Mouse (Mus musculus) neural tube, embryonic 12.5 days (tissue): ENCODE results near the gene Cep41. TPM values are rescaled to one million over a fixed set of nuclear protein-coding genes. Genes with fewer than 3 reads are reported as not detected.

Experiments used
- ATAC-seq: fragments of 200-750 bp; cut with Nextera tagmentation; 2 replicates; pipeline ENCODE4 v1.8.0; 2017; ENCODE audit warnings: low read depth, mild to moderate bottlenecking, moderate TSS enrichment, moderate library complexity; ENCODE audit not compliant: low FRiP score
- H3K27ac ChIP-seq: fragments of 300-500 bp; sonication (generic); 2 replicates; pipeline ENCODE4 v1.5.1; 2016
- H3K27me3 ChIP-seq: fragments of 300-500 bp; sonication (generic); replicated peaks from 2 replicates; pipeline ENCODE4 v1.6.1; 2016; ENCODE audit warnings: mild to moderate bottlenecking
- H3K36me3 ChIP-seq: fragments of 300-500 bp; sonication (generic); 2 replicates; pipeline ENCODE4 v1.6.1; 2016; ENCODE audit warnings: mild to moderate bottlenecking
- H3K4me1 ChIP-seq: fragments of 300-500 bp; sonication (generic); 2 replicates; pipeline ENCODE4 v1.6.1; 2016
- H3K4me2 ChIP-seq: fragments of 300-500 bp; sonication (generic); replicated peaks from 2 replicates; pipeline ENCODE4 v1.6.1; 2016; ENCODE audit warnings: mild to moderate bottlenecking
- H3K4me3 ChIP-seq: fragments of 300-500 bp; sonication (generic); 2 replicates; pipeline ENCODE4 v1.5.1; 2016
- H3K9ac ChIP-seq: fragments of 300-500 bp; sonication (generic); 2 replicates; pipeline ENCODE4 v1.6.1; 2016; ENCODE audit warnings: mild to moderate bottlenecking
- H3K9me3 ChIP-seq: fragments of 300-500 bp; sonication (generic); 2 replicates; pipeline ENCODE4 v1.6.1; 2016; ENCODE audit warnings: mild to moderate bottlenecking
- WGBS: fragments of 180-500 bp; shearing (Covaris S2); methylation state at CpG from one replicate; pipeline ENCODE4 v1.1.7; 2016; 5-methylcytosine and 5-hydroxymethylcytosine counted together
- polyA plus RNA-seq: library from polyadenylated mRNA; unstranded; fragments of >200 nt; fragmentation: Nextera tagmentation; extraction: Ambion mirVana; gene quantifications from 2 replicates; pipeline ENCODE4 v1.2.1, GENCODE M21; 2016

Gene Cep41
- polyA plus RNA-seq, 1 experiment from 2014 or later = 21.6 TPM

- no peaks in the 10 kb centered on the region for H3K36me3 ChIP-seq
- H3K9me3 ChIP-seq = 0 out of 2 replicates have a peak, but pooled peaks cover 6% of the 10 kb centered on the region
- no peak overlapping the region for H3K4me2 ChIP-seq
- WGBS = 49% methylated on average over 12 of the region's 12 CpGs
- ATAC-seq = no peak
- H3K9ac ChIP-seq = no peak overlapping the region
- peaks cover 14% of the 10 kb centered on the region for H3K4me1 ChIP-seq
- H3K27me3 ChIP-seq = no peaks in the 10 kb centered on the region
- no peak overlapping the region for H3K27ac ChIP-seq
- H3K4me3 ChIP-seq = no peak overlapping the region
Observed at GRCm38 (mm10) chr6:30730301-30730971, 36.9 kb upstream of the Cep41 start.

DNA sequence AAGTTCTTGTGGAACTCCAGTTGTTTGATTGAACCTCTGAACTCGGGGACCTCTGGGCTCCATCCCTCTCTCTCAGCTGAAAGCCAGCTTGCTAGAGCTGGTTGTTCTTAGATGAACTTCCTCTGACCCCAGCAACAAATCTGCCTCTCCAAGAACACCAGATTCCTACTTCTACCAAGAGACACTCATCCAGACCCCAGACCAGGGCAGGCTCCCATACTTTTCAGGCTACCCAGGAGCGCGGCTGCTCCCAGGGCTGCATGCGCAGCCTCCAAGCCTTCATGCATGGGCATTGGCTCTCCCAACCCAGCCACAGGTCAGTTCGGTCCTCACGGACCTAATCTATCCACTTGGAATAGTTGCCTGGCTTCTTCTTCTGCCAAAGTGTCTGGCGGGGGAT is 29.8 kb upstream of the Cep41 start, which contains the start of gene Mest:
Gene Mest, plus strand, starts transcription at position 217 of the 400 bp plus-strand sequence.
- Histone ChIP-seq H3K27me3 (no peaks in the 10 kb centered on the region), H3K27ac (no peak within 1 kb of the TSS), H3K4me3 (no peak within 1 kb of the TSS), H3K9me3 (no peaks in the 10 kb centered on the region), H3K4me2 (no peak within 1 kb of the TSS), H3K36me3 (no peaks in the 10 kb centered on the region), H3K9ac (no peak within 1 kb of the TSS), H3K4me1 (peaks cover 7% of the 10 kb centered on the region)
- WGBS = 72% methylated on average over 7 of the region's 7 CpGs
- ATAC-seq = no peak

GRCm38 (mm10) chr6:30722385-30723164 is 29.0 kb upstream of the Cep41 start:
- Histone ChIP-seq H3K27me3 (no peaks in the 10 kb centered on the region), H3K4me2 (no peak overlapping the region), H3K4me1 (peaks cover 7% of the 10 kb centered on the region), H3K4me3 (no peak overlapping the region), H3K36me3 (no peaks in the 10 kb centered on the region), H3K9me3 (no peaks in the 10 kb centered on the region), H3K27ac (no peak overlapping the region), H3K9ac (no peak overlapping the region)
- ATAC-seq = no peak
- 76% methylated on average over 4 of the region's 4 CpGs for WGBS

- Histone ChIP-seq H3K4me3 (no peak overlapping the region), H3K27ac (no peak overlapping the region), H3K4me2 (no peak overlapping the region), H3K4me1 (peaks cover 4% of the 10 kb centered on the region; the same call in 1 of the 2 replicates), H3K36me3 (no peaks in the 10 kb centered on the region), H3K27me3 (no peaks in the 10 kb centered on the region), H3K9ac (no peak overlapping the region), H3K9me3 (no peaks in the 10 kb centered on the region)
- 92% methylated on average over 7 of the region's 7 CpGs for WGBS
- no peak for ATAC-seq
Observed at GRCm38 (mm10) chr6:30716796-30717195, 23.2 kb upstream of the Cep41 start.

GRCm38 (mm10) chr6:30714891-30715471 is 21.4 kb upstream of the Cep41 start:
- Histone ChIP-seq H3K4me2 (no peak overlapping the region), H3K9me3 (no peaks in the 10 kb centered on the region), H3K27ac (no peak overlapping the region), H3K9ac (no peak overlapping the region), H3K4me3 (no peak overlapping the region), H3K27me3 (no peaks in the 10 kb centered on the region), H3K36me3 (no peaks in the 10 kb centered on the region), H3K4me1 (peaks cover 18% of the 10 kb centered on the region)
- 54% methylated on average over 5 of the region's 5 CpGs for WGBS
- ATAC-seq = no peak

- H3K9ac ChIP-seq = no peak overlapping the region
- no peaks in the 10 kb centered on the region for H3K27me3 ChIP-seq
- no peaks in the 10 kb centered on the region for H3K9me3 ChIP-seq
- WGBS = 71% methylated on average over 11 of the region's 11 CpGs
- ATAC-seq = no peak
- H3K4me3 ChIP-seq = no peak overlapping the region
- H3K4me2 ChIP-seq = no peak overlapping the region
- peaks cover 22% of the 10 kb centered on the region for H3K4me1 ChIP-seq
- no peaks in the 10 kb centered on the region for H3K36me3 ChIP-seq
- no peak overlapping the region for H3K27ac ChIP-seq
Observed at GRCm38 (mm10) chr6:30713896-30714295, 20.3 kb upstream of the Cep41 start.

DNA sequence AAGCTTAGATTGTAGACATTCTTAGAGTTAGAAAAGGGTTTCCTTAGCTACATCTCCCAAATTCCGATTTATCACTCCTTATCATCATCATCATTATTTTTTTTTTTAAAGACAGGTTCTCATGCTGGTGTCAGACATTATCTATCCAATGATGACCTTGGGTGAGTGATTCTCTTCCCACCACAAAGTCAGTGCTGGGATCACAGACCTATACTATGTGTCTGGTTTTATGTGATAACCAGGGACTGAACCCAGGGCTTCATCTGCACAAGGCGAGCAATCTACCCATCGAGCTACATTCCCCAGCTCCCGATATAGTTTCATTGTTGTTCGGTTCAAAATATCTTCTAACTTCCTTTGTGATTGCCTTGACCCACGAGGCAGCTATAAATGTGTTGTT is 19.9 kb upstream of the Cep41 start:
- H3K27ac ChIP-seq = no peak overlapping the region

DNA sequence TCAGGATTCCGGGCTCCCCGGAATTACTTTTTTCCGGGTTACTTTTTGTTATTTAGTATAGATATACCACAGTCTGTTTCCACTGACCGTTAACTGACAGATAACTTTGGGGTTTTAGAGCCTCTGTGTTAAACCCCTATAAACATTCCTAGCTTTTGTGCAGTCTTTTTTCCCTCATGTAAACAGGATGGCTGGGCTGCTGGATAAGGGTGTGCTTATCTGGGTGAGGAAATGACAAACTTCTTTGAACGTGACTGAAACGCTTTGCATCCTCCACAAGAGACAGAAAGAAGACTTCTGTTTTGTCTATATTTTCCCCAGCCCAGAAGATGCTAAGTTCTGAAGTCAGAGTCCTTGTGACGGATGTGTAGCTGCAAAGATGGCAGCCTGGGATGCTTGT is 18.9 kb upstream of the Cep41 start:
- Histone ChIP-seq H3K36me3 (no peaks in the 10 kb centered on the region), H3K9me3 (no peaks in the 10 kb centered on the region), H3K27me3 (no peaks in the 10 kb centered on the region), H3K9ac (no peak overlapping the region), H3K4me3 (no peak overlapping the region), H3K27ac (no peak overlapping the region), H3K4me1 (peaks cover 22% of the 10 kb centered on the region), H3K4me2 (no peak overlapping the region)
- WGBS = 45% methylated on average over 7 of the region's 7 CpGs
- no peak for ATAC-seq

More for the DNA sequence above, 19.9 kb upstream of the Cep41 start:
- Histone ChIP-seq H3K27me3 (no peaks in the 10 kb centered on the region), H3K4me2 (no peak overlapping the region), H3K9ac (no peak overlapping the region), H3K4me1 (peaks cover 22% of the 10 kb centered on the region), H3K9me3 (no peaks in the 10 kb centered on the region), H3K4me3 (no peak overlapping the region), H3K36me3 (no peaks in the 10 kb centered on the region)
- 81% methylated on average over 6 of the region's 6 CpGs for WGBS
- no peak for ATAC-seq

GRCm38 (mm10) chr6:30711365-30711763 is 17.8 kb upstream of the Cep41 start:
- ATAC-seq = no peak
- H3K27me3 ChIP-seq = no peaks in the 10 kb centered on the region

GRCm38 (mm10) chr6:30710371-30711364 is 17.1 kb upstream of the Cep41 start:
- 55% methylated on average over 25 of the region's 25 CpGs for WGBS
- Histone ChIP-seq H3K4me3 (no peak overlapping the region), H3K9ac (no peak overlapping the region), H3K4me1 (peaks cover 22% of the 10 kb centered on the region), H3K9me3 (no peaks in the 10 kb centered on the region), H3K36me3 (no peaks in the 10 kb centered on the region), H3K27me3 (no peaks in the 10 kb centered on the region), H3K27ac (no peak overlapping the region; the same call in 1 of the 2 replicates), H3K4me2 (no peak overlapping the region)
- ATAC-seq = no peak

More at GRCm38 (mm10) chr6:30711365-30711763, 17.8 kb upstream of the Cep41 start:
- H3K4me2 ChIP-seq = no peak overlapping the region
- H3K27ac ChIP-seq = no peak overlapping the region
- H3K9me3 ChIP-seq = no peaks in the 10 kb centered on the region
- WGBS = 64% methylated on average over 10 of the region's 10 CpGs
- no peaks in the 10 kb centered on the region for H3K36me3 ChIP-seq
- no peak overlapping the region for H3K4me3 ChIP-seq
- peaks cover 22% of the 10 kb centered on the region for H3K4me1 ChIP-seq
- H3K9ac ChIP-seq = no peak overlapping the region

DNA sequence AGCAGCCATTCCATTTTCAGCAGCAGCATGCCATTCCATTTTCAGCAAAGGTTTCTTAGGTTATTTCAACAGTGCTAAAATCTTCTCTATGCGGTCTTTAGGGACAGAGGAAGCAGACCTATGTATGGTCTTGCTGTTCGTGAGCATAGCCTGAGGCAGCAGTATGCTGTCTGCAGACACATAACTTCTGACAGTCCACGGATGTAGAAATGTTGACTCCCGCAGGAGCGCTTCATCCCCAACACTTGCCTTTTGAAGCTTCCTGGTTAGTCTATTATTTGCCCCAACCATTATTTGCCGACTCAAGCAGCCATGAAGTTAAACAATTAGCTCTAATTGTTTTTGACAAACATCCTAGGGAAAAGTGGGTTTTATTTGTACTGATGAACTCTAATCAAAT is 15.6 kb upstream of the Cep41 start:
- no peak for ATAC-seq
- H3K4me3 ChIP-seq = no peak overlapping the region
- H3K27ac ChIP-seq = no peak overlapping the region
- H3K9ac ChIP-seq = no peak overlapping the region
- H3K36me3 ChIP-seq = no peaks in the 10 kb centered on the region
- WGBS = 24% methylated on average over 6 of the region's 6 CpGs
- no peaks in the 10 kb centered on the region for H3K9me3 ChIP-seq
- H3K4me2 ChIP-seq = no peak overlapping the region
- H3K4me1 ChIP-seq = peaks cover 18% of the 10 kb centered on the region
- no peaks in the 10 kb centered on the region for H3K27me3 ChIP-seq
